Mouse (Mus musculus) embryo, embryonic 10.5 days (tissue): ENCODE results near the gene Rbfox3.
A peak's percentile ranks its signal among the peaks of the same experiment; 100 is the strongest.

Experiments
- DNase-seq: peaks from one replicate; pipeline ENCODE4 v3.0.0-alpha.2; 2015; ENCODE audit warnings: low spot score

Gene Rbfox3

GRCm38 (mm10) chr11:118667946-118668345 lies 243.5 kb downstream of the Rbfox3 start:
- peak; percentile 7 for DNase-seq

- no peak for DNase-seq
Measured at GRCm38 (mm10) chr11:118666172-118666571, 245.2 kb downstream of the Rbfox3 start.

GRCm38 (mm10) chr11:118663305-118663704 lies 248.1 kb downstream of the Rbfox3 start:
- no peak for DNase-seq

GRCm38 (mm10) chr11:118659305-118659704 lies 252.1 kb downstream of the Rbfox3 start:
- peak; percentile 91 for DNase-seq

- DNase-seq = no peak
Measured at GRCm38 (mm10) chr11:118655833-118656232, 255.6 kb downstream of the Rbfox3 start.

GRCm38 (mm10) chr11:118653521-118654318 lies 257.7 kb downstream of the Rbfox3 start:
- no peak for DNase-seq

- DNase-seq = no peak
Measured at GRCm38 (mm10) chr11:118652401-118653240, 258.8 kb downstream of the Rbfox3 start.

GRCm38 (mm10) chr11:118648369-118648768 lies 263.0 kb downstream of the Rbfox3 start:
- peak; percentile 48 for DNase-seq

- DNase-seq = no peak
Measured at GRCm38 (mm10) chr11:118646864-118647263, 264.5 kb downstream of the Rbfox3 start.

- no peak for DNase-seq
Measured at GRCm38 (mm10) chr11:118645158-118645557, 266.2 kb downstream of the Rbfox3 start.

GRCm38 (mm10) chr11:118640706-118641105 lies 270.7 kb downstream of the Rbfox3 start:
- DNase-seq = no peak

- DNase-seq = no peak
Measured at GRCm38 (mm10) chr11:118637718-118638117, 273.7 kb downstream of the Rbfox3 start.

- DNase-seq = peak; percentile 68
Measured at GRCm38 (mm10) chr11:118634647-118635046, 276.8 kb downstream of the Rbfox3 start.

- no peak for DNase-seq
Measured at GRCm38 (mm10) chr11:118629718-118630117, 281.7 kb downstream of the Rbfox3 start.

GRCm38 (mm10) chr11:118627541-118627940 lies 283.9 kb downstream of the Rbfox3 start:
- no peak for DNase-seq

GRCm38 (mm10) chr11:118620869-118621268 lies 290.5 kb downstream of the Rbfox3 start:
- DNase-seq = no peak

GRCm38 (mm10) chr11:118614126-118614525 lies 297.3 kb downstream of the Rbfox3 start:
- DNase-seq = no peak

- no peak for DNase-seq
Measured at GRCm38 (mm10) chr11:118610128-118610527, 301.3 kb downstream of the Rbfox3 start.

GRCm38 (mm10) chr11:118609236-118610000 lies 302.0 kb downstream of the Rbfox3 start:
- no peak for DNase-seq

- no peak for DNase-seq
Measured at GRCm38 (mm10) chr11:118607927-118608326, 303.5 kb downstream of the Rbfox3 start.

GRCm38 (mm10) chr11:118605570-118605969 lies 305.8 kb downstream of the Rbfox3 start:
- no peak for DNase-seq

- DNase-seq = no peak
Measured at GRCm38 (mm10) chr11:118604206-118604605, 307.2 kb downstream of the Rbfox3 start.
